Mouse (Mus musculus): ENCODE data around the gene Lhfpl2.

Gene Lhfpl2

GRCm38 (mm10) chr13:94174577-94175279, 117.1 kb downstream of the Lhfpl2 start:
- DNase-seq (ENCODE audit: low spot score in 2 of 2) = peak in 1 of 2 experiments; percentile 20

- DNase-seq (ENCODE audit: low spot score in 2 of 2) = peak; percentile 20 to 32
These were observed 117.9 kb downstream of the Lhfpl2 start for GRCm38 (mm10) chr13:94175379-94176050.

- DNase-seq (ENCODE audit: low spot score in 2 of 2) = peak; percentile 22 to 68
These were observed 119.6 kb downstream of the Lhfpl2 start for GRCm38 (mm10) chr13:94177148-94177547.

- no peak for DNase-seq (ENCODE audit: low spot score in 2 of 2)
These were observed 120.9 kb downstream of the Lhfpl2 start for GRCm38 (mm10) chr13:94178401-94179040.

GRCm38 (mm10) chr13:94180477-94181420, 123.2 kb downstream of the Lhfpl2 start:
- DNase-seq (ENCODE audit: low spot score in 2 of 2) = no peak

- DNase-seq (ENCODE audit: low spot score in 2 of 2) = no peak
These were observed 124.4 kb downstream of the Lhfpl2 start for GRCm38 (mm10) chr13:94182026-94182425.

GRCm38 (mm10) chr13:94183372-94184021, 125.9 kb downstream of the Lhfpl2 start:
- no peak for DNase-seq (ENCODE audit: low spot score in 2 of 2)

GRCm38 (mm10) chr13:94184726-94185456, 127.3 kb downstream of the Lhfpl2 start:
- no peak for DNase-seq (ENCODE audit: low spot score in 2 of 2)

GRCm38 (mm10) chr13:94185631-94186030, 128.0 kb downstream of the Lhfpl2 start:
- DNase-seq (ENCODE audit: low spot score in 2 of 2) = no peak

- no peak for DNase-seq (ENCODE audit: low spot score in 2 of 2)
These were observed 130.8 kb downstream of the Lhfpl2 start for GRCm38 (mm10) chr13:94188200-94189086.

- no peak for DNase-seq (ENCODE audit: low spot score in 2 of 2)
These were observed 132.8 kb downstream of the Lhfpl2 start for GRCm38 (mm10) chr13:94190386-94190785.

- DNase-seq (ENCODE audit: low spot score in 2 of 2) = no peak
These were observed 135.6 kb downstream of the Lhfpl2 start for GRCm38 (mm10) chr13:94193227-94193626.

GRCm38 (mm10) chr13:94198616-94199015, 141.0 kb downstream of the Lhfpl2 start:
- DNase-seq (ENCODE audit: low spot score in 2 of 2) = no peak

GRCm38 (mm10) chr13:94199829-94200228, 142.2 kb downstream of the Lhfpl2 start:
- no peak for DNase-seq (ENCODE audit: low spot score in 2 of 2)

- peak in 1 of 2 experiments; percentile 47 for DNase-seq (ENCODE audit: low spot score in 2 of 2)
These were observed 147.6 kb downstream of the Lhfpl2 start for GRCm38 (mm10) chr13:94205234-94205633.

GRCm38 (mm10) chr13:94207973-94208372, 150.4 kb downstream of the Lhfpl2 start:
- DNase-seq (ENCODE audit: low spot score in 2 of 2) = no peak

- DNase-seq (ENCODE audit: low spot score in 2 of 2) = no peak
These were observed 151.3 kb downstream of the Lhfpl2 start for GRCm38 (mm10) chr13:94208892-94209291.

GRCm38 (mm10) chr13:94211236-94212119, 153.9 kb downstream of the Lhfpl2 start:
- DNase-seq (ENCODE audit: low spot score in 2 of 2) = no peak

Measured in spleen, postnatal 10 days (tissue).